Mouse (Mus musculus) heart, adult 2 months (tissue): ENCODE measurements around the gene Zmynd8.

Experiments
- CTCF ChIP-seq: fragments of 200-600 bp; IDR thresholded peaks from 2 replicates; pipeline ENCODE4 v1.8.1; 2022; ENCODE audit warnings: antibody characterized with exemption, mild to moderate bottlenecking, moderate library complexity
- POLR2A ChIP-seq: fragments of 200-500 bp; IDR thresholded peaks from 2 replicates; pipeline ENCODE4 v1.6.1; 2011; ENCODE audit warnings: mild to moderate bottlenecking, low read depth, low read length, control low read depth; ENCODE audit not compliant: insufficient read depth

GRCm38 (mm10) chr2:165815103-165815880 is 83.5 kb downstream of the Zmynd8 start:
- TF ChIP-seq CTCF, result no peak
- no peak for TF ChIP-seq POLR2A
